Mouse (Mus musculus) liver, postnatal 0 days (tissue): ENCODE measurements around the gene Mapk3. TPM values are rescaled to one million over a fixed set of nuclear protein-coding genes. Genes with fewer than 3 reads are reported as not detected.

Experiments used
- ATAC-seq: fragments of 200-750 bp; cut with Nextera tagmentation; 2 replicates; pipeline ENCODE4 v1.8.0; 2017; ENCODE audit warnings: mild to moderate bottlenecking, moderate library complexity
- DNase-seq: peaks from one replicate; pipeline ENCODE4 v3.0.0-alpha.2; 2016
- H3K27ac ChIP-seq: fragments of 300-500 bp; sonication (generic); 2 replicates; pipeline ENCODE4 v1.5.1; 2014; ENCODE audit warnings: antibody characterized with exemption, moderate library complexity, mild to moderate bottlenecking, low read depth
- H3K27me3 ChIP-seq: fragments of 300-500 bp; sonication (generic); 2 replicates; pipeline ENCODE4 v1.6.1; 2014; ENCODE audit warnings: low read length, control low read depth, mixed read lengths; ENCODE audit not compliant: insufficient read depth
- H3K36me3 ChIP-seq: fragments of 300-500 bp; sonication (generic); replicated peaks from 2 replicates; pipeline ENCODE4 v1.6.1; 2014; ENCODE audit warnings: mild to moderate bottlenecking, control low read depth, low read length, moderate library complexity, mixed read lengths; ENCODE audit not compliant: insufficient read depth
- H3K4me1 ChIP-seq: fragments of 300-500 bp; sonication (generic); 2 replicates; pipeline ENCODE4 v1.6.1; 2014; ENCODE audit warnings: antibody characterized with exemption, mild to moderate bottlenecking, control low read depth; ENCODE audit not compliant: insufficient read depth
- H3K4me2 ChIP-seq: fragments of 300-500 bp; sonication (generic); 2 replicates; pipeline ENCODE4 v1.6.1; 2014; ENCODE audit warnings: low read depth, mild to moderate bottlenecking, low read length, moderate library complexity, mixed read lengths
- H3K4me3 ChIP-seq: fragments of 300-500 bp; sonication (generic); 2 replicates; pipeline ENCODE4 v1.5.1; 2014; ENCODE audit warnings: low read depth, low read length
- H3K9ac ChIP-seq: fragments of 300-500 bp; sonication (generic); replicated peaks from 2 replicates; pipeline ENCODE4 v1.6.1; 2014; ENCODE audit warnings: mild to moderate bottlenecking, moderate library complexity
- H3K9me3 ChIP-seq: fragments of 300-500 bp; sonication (generic); 2 replicates; pipeline ENCODE4 v1.6.1; 2016; ENCODE audit warnings: mild to moderate bottlenecking, control low read depth, low read length, mixed read lengths
- CTCF ChIP-seq: sonication (generic); IDR thresholded peaks from 2 replicates; pipeline ENCODE4 v1.5.1; 2016; ENCODE audit warnings: antibody characterized with exemption, low read depth
- EP300 ChIP-seq: IDR thresholded peaks from 2 replicates; pipeline ENCODE4 v1.6.1; 2016; ENCODE audit warnings: antibody characterized with exemption, low read depth, mild to moderate bottlenecking
- WGBS: fragments of 180-500 bp; shearing (Covaris S2); extraction: QIAGEN DNeasy Blood & Tissue Kit; methylation state at CpG from one replicate; pipeline ENCODE4 v1.1.7; 2014; ENCODE audit not compliant: insufficient replicate concordance; 5-methylcytosine and 5-hydroxymethylcytosine counted together
- polyA plus RNA-seq: library from polyadenylated mRNA; unstranded; fragments of >200 nt; fragmentation: Nextera tagmentation; extraction: Ambion mirVana; gene quantifications from 2 replicates; pipeline ENCODE4 v1.2.1, GENCODE M21; 2015

Mapk3 gene
- polyA plus RNA-seq, 1 experiment from 2014 or later: 20.3 TPM

DNA sequence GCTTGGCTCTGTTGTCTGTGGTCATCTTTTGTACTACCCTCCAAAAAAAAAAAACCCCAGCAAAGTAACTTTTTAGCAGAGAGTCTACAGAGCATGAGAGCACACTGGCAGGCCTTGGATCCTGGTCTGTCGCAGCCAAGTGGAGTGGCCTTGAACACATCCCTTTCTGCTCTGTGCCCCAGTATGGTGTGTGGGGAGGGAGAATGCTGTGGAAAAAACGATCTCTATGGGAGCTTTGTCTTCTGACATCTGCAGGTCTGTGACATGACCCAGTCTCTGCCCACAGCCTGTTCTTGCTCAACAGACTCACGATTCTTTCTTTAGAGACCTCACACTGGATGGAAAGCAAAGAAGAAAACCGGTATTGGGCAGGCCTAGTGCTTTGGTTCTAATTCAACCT lies 1.6 kb downstream of the Mapk3 start:
- 0 out of 2 replicates have a peak overlapping the region, but pooled peaks have one; percentile 93 for H3K4me3 ChIP-seq
- H3K4me2 ChIP-seq: peak overlapping the region; percentile 99
- peak overlapping the region; percentile 45; the same call in 1 of the 2 replicates for H3K27ac ChIP-seq
- H3K27me3 ChIP-seq: no peaks in the 10 kb centered on the region
- WGBS: 39% methylated on average over 4 of the region's 4 CpGs
- H3K36me3 ChIP-seq: peaks cover 25% of the 10 kb centered on the region
- DNase-seq (no peak), ATAC-seq (no peak)
- no peaks in the 10 kb centered on the region for H3K9me3 ChIP-seq
- no peak for TF ChIP-seq EP300
- TF ChIP-seq CTCF: no peak
- no peak overlapping the region for H3K9ac ChIP-seq
- H3K4me1 ChIP-seq: peaks cover 38% of the 10 kb centered on the region

GRCm38 (mm10) chr7:126761529-126762067 lies 2.2 kb downstream of the Mapk3 start:
- no peaks in the 10 kb centered on the region for H3K27me3 ChIP-seq

GRCm38 (mm10) chr7:126762471-126763008 lies 3.1 kb downstream of the Mapk3 start:
- TF ChIP-seq CTCF: no peak
- TF ChIP-seq EP300: no peak
- Histone ChIP-seq H3K4me3 (no peak overlapping the region), H3K9me3 (no peaks in the 10 kb centered on the region), H3K27me3 (no peaks in the 10 kb centered on the region), H3K36me3 (peaks cover 40% of the 10 kb centered on the region), H3K9ac (no peak overlapping the region), H3K4me1 (peaks cover 40% of the 10 kb centered on the region), H3K27ac (0 out of 2 replicates have a peak overlapping the region, but pooled peaks have one; percentile 40), H3K4me2 (no peak overlapping the region)
- 62% methylated on average over 17 of the region's 17 CpGs for WGBS
- DNase-seq (no peak), ATAC-seq (no peak)

More at GRCm38 (mm10) chr7:126761529-126762067, 2.2 kb downstream of the Mapk3 start:
- TF ChIP-seq CTCF (no peak), EP300 (no peak)
- peaks cover 40% of the 10 kb centered on the region for H3K4me1 ChIP-seq
- H3K27ac ChIP-seq: peak overlapping the region; percentile 42; the same call in 1 of the 2 replicates
- whole genome bisulfite sequencing: 37% methylated on average over 6 of the region's 6 CpGs
- no peaks in the 10 kb centered on the region for H3K9me3 ChIP-seq
- H3K9ac ChIP-seq: no peak overlapping the region
- DNase-seq (no peak), ATAC-seq (no peak)
- H3K4me2 ChIP-seq: peak overlapping the region; percentile 99; the same call in 1 of the 2 replicates
- H3K36me3 ChIP-seq: peaks cover 31% of the 10 kb centered on the region
- no peak overlapping the region for H3K4me3 ChIP-seq

DNA sequence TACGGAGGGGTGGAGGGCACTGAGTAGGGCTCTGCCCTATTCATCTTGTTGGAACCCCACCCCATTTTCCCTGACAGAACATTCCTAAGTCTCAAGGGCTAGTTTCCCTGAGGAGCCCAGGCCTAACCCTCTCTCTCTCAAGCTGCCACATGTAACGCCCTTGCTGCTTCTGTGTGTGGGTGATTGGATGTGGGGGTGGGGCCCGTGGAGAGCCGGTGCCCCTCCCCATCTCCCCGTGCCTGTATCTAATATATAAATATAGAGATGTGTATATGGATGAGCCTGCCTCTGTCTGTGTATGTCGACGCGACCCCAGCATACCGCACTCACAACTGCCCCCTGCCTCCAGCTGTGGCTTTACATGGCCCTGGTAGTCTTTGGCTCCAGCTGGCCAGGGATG lies 6.1 kb downstream of the Mapk3 start:
- ATAC-seq: peak; percentile 24; the same call in 1 of the 2 replicates
- H3K36me3 ChIP-seq: peaks cover 56% of the 10 kb centered on the region

GRCm38 (mm10) chr7:126766201-126766600 lies 6.8 kb downstream of the Mapk3 start, which contains the start of gene Gdpd3:
TSS of gene Gdpd3 (plus strand) at chr7:126766334.
- 78% methylated on average over 16 of the region's 16 CpGs for WGBS
- Histone ChIP-seq H3K27me3 (no peaks in the 10 kb centered on the region), H3K4me1 (peaks cover 23% of the 10 kb centered on the region), H3K27ac (no peak within 1 kb of the TSS), H3K4me3 (no peak within 1 kb of the TSS), H3K9me3 (no peaks in the 10 kb centered on the region), H3K9ac (no peak within 1 kb of the TSS), H3K36me3 (peaks cover 59% of the 10 kb centered on the region), H3K4me2 (no peak within 1 kb of the TSS)
- DNase-seq (peak; percentile 57), ATAC-seq (no peak)
- TF ChIP-seq CTCF: no peak
- no peak for TF ChIP-seq EP300

More for the DNA sequence above, 6.1 kb downstream of the Mapk3 start:
- 68% methylated on average over 9 of the region's 9 CpGs for WGBS
- Histone ChIP-seq H3K4me1 (peaks cover 28% of the 10 kb centered on the region), H3K27ac (no peak overlapping the region), H3K4me2 (no peak overlapping the region), H3K9me3 (no peaks in the 10 kb centered on the region), H3K27me3 (no peaks in the 10 kb centered on the region), H3K9ac (no peak overlapping the region), H3K4me3 (no peak overlapping the region)
- no peak for DNase-seq
- TF ChIP-seq EP300 (no peak), CTCF (no peak)

GRCm38 (mm10) chr7:126767001-126767400 lies 7.6 kb downstream of the Mapk3 start:
- Histone ChIP-seq H3K4me3 (no peak overlapping the region), H3K27ac (no peak overlapping the region), H3K36me3 (peaks cover 60% of the 10 kb centered on the region), H3K4me2 (no peak overlapping the region), H3K9me3 (no peaks in the 10 kb centered on the region), H3K9ac (no peak overlapping the region), H3K27me3 (no peaks in the 10 kb centered on the region), H3K4me1 (peaks cover 15% of the 10 kb centered on the region)
- DNase-seq (no peak), ATAC-seq (no peak)
- TF ChIP-seq CTCF: no peak
- TF ChIP-seq EP300: no peak
- WGBS: 89% methylated on average over 8 of the region's 8 CpGs
